Mouse (Mus musculus) olfactory bulb, adult 2 months (tissue): Measurements from ENCODE around the gene Pbld2.

Experiments
- CTCF ChIP-seq: fragments of 200-500 bp; IDR thresholded peaks from 2 replicates; pipeline ENCODE4 v1.5.1; 2012; ENCODE audit warnings: low read depth, mild to moderate bottlenecking, low read length, moderate library complexity; ENCODE audit not compliant: insufficient read depth
- POLR2A ChIP-seq: fragments of 200-500 bp; IDR thresholded peaks from 2 replicates; pipeline ENCODE4 v1.6.1; 2012; ENCODE audit warnings: mild to moderate bottlenecking, low read depth, low read length, moderate library complexity; ENCODE audit not compliant: insufficient read depth

DNA sequence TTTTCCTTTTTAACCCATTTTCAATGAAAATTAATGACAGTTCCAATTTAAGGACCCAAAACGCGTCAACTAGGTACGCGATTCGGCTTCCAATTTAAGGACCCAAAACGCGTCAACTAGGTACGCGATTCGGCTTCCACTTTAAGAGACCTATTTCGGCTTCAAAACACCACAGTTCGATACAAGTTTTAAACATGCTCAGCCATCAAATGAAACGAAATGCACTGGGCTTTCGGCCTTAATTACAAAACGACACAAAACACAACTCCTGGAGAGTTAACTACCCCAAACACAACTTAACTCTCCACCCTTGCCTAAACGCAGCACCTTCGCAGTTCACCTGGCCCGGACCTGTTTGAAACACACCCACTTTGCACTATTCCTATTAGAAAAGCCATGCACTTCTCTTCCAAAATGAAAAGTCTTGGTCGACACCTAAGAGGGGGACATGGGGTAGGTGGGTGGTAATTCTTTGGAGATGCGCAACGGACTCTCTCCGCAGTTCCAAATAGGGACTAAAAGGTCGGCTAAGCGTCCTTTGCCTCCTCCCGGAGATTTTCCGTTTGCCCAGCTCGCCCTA lies 1.5 kb upstream of the Pbld2 start:
- TF ChIP-seq POLR2A (no peak), CTCF (no peak)
